Mouse (Mus musculus) heart, embryonic 15.5 days (tissue): ENCODE results near the gene Atp8b2. TPM values are rescaled to one million over a fixed set of nuclear protein-coding genes. Genes with fewer than 3 reads are reported as not detected.

Experiments used
- ATAC-seq: fragments of 200-750 bp; cut with Nextera tagmentation; replicated peaks from 2 replicates; pipeline ENCODE4 v1.8.0; 2017; ENCODE audit warnings: low read depth, moderate TSS enrichment; ENCODE audit not compliant: insufficient number of reproducible peaks, insufficient read depth, low FRiP score
- H3K27ac ChIP-seq: fragments of 300-500 bp; sonication (generic); 2 replicates; pipeline ENCODE4 v1.5.1; 2015; ENCODE audit warnings: mild to moderate bottlenecking, inconsistent platforms
- H3K27me3 ChIP-seq: fragments of 300-500 bp; sonication (generic); 2 replicates; pipeline ENCODE4 v1.6.1; 2015; ENCODE audit warnings: inconsistent platforms
- H3K36me3 ChIP-seq: fragments of 300-500 bp; sonication (generic); 2 replicates; pipeline ENCODE4 v1.6.1; 2015; ENCODE audit warnings: mild to moderate bottlenecking, inconsistent platforms
- H3K4me1 ChIP-seq: fragments of 300-500 bp; sonication (generic); replicated peaks from 2 replicates; pipeline ENCODE4 v1.6.1; 2015; ENCODE audit warnings: inconsistent platforms
- H3K4me2 ChIP-seq: fragments of 300-500 bp; sonication (generic); 2 replicates; pipeline ENCODE4 v1.6.1; 2015; ENCODE audit warnings: inconsistent platforms, mild to moderate bottlenecking, moderate library complexity
- H3K4me3 ChIP-seq: fragments of 300-500 bp; sonication (generic); 2 replicates; pipeline ENCODE4 v1.5.1; 2015; ENCODE audit warnings: mild to moderate bottlenecking, inconsistent platforms
- H3K9ac ChIP-seq: fragments of 300-500 bp; sonication (generic); 2 replicates; pipeline ENCODE4 v1.6.1; 2015; ENCODE audit warnings: mild to moderate bottlenecking, inconsistent platforms
- H3K9me3 ChIP-seq: fragments of 300-500 bp; sonication (generic); replicated peaks from 2 replicates; pipeline ENCODE4 v1.6.1; 2016; ENCODE audit warnings: inconsistent platforms
- WGBS: fragments of 180-500 bp; shearing (Covaris S2); methylation state at CpG from one replicate; pipeline ENCODE4 v1.1.7; 2015; ENCODE audit warnings: mixed read lengths; 5-methylcytosine and 5-hydroxymethylcytosine counted together
- polyA plus RNA-seq: library from polyadenylated mRNA; unstranded; fragments of >200 nt; fragmentation: Nextera tagmentation; extraction: Ambion mirVana; gene quantifications from 2 replicates; pipeline ENCODE4 v1.2.1, GENCODE M21; 2015

The Atp8b2 gene
- polyA plus RNA-seq, 1 experiment from 2014 or later, result 9.9 TPM

DNA sequence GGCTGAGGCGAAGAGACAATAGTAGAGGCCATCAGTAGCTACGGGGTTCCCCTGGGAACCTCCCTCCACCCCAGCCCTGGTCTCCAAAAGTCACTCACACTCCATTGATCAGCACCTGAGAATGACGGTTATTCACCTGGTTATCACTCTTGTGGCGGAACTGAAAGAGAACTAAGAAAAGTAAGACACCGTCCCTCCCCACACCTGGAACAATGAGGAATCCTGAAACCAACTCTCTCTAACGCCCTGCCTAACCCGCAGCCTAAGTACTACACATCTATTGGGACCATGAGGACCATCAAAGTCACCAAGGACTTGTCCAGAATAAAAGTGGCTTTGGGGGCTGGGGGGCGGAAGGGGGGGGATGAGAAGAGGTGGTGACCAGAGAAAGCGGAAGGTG is 5.4 kb downstream of the Atp8b2 start:
- Histone ChIP-seq H3K9me3 (no peaks in the 10 kb centered on the region), H3K4me1 (peaks cover 40% of the 10 kb centered on the region), H3K4me3 (no peak overlapping the region), H3K36me3 (peaks cover 49% of the 10 kb centered on the region), H3K27me3 (no peaks in the 10 kb centered on the region), H3K27ac (no peak overlapping the region), H3K4me2 (no peak overlapping the region), H3K9ac (no peak overlapping the region)
- 94% methylated on average over 9 of the region's 9 CpGs for WGBS
- ATAC-seq, result no peak

GRCm38 (mm10) chr3:89956177-89956971 is 6.9 kb downstream of the Atp8b2 start:
- H3K9ac ChIP-seq, result no peak overlapping the region
- H3K4me3 ChIP-seq, result no peak overlapping the region
- H3K27ac ChIP-seq, result no peak overlapping the region
- peaks cover 64% of the 10 kb centered on the region for H3K36me3 ChIP-seq
- 90% methylated on average over 7 of the region's 7 CpGs for WGBS
- ATAC-seq, result no peak
- H3K27me3 ChIP-seq, result no peaks in the 10 kb centered on the region
- H3K9me3 ChIP-seq, result no peaks in the 10 kb centered on the region
- H3K4me2 ChIP-seq, result no peak overlapping the region
- H3K4me1 ChIP-seq, result peaks cover 30% of the 10 kb centered on the region

GRCm38 (mm10) chr3:89953420-89953819 is 9.9 kb downstream of the Atp8b2 start:
- H3K9ac ChIP-seq, result no peak overlapping the region
- H3K27me3 ChIP-seq, result no peaks in the 10 kb centered on the region
- no peak overlapping the region for H3K4me2 ChIP-seq
- no peak overlapping the region for H3K27ac ChIP-seq
- WGBS, result 4% methylated on average over 4 of the region's 4 CpGs
- no peaks in the 10 kb centered on the region for H3K9me3 ChIP-seq
- peaks cover 87% of the 10 kb centered on the region for H3K36me3 ChIP-seq
- H3K4me1 ChIP-seq, result 0 out of 2 replicates have a peak, but pooled peaks cover 5% of the 10 kb centered on the region
- no peak; the same call in 1 of the 2 replicates for ATAC-seq
- no peak overlapping the region for H3K4me3 ChIP-seq

DNA sequence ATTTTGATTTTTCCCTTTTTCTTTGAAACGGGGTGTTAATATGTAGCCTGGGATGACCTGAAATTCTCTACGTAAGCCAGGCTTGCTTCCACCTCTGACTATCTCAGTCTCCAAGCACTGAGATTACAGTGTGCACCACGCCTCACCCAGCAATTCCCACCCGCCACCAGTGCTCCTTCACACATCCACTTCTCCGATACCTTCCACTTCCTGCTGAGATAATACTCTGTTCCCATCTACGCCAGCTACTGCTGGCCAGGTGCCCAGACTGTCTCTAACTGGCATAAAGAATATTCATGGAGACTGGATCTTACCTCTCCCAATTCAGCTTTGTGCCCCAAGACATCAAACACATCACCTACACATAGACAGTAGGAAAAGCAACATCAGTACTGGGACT is 14.7 kb downstream of the Atp8b2 start:
- Histone ChIP-seq H3K9me3 (no peaks in the 10 kb centered on the region), H3K36me3 (peaks cover 95% of the 10 kb centered on the region)
- no peak for ATAC-seq

DNA sequence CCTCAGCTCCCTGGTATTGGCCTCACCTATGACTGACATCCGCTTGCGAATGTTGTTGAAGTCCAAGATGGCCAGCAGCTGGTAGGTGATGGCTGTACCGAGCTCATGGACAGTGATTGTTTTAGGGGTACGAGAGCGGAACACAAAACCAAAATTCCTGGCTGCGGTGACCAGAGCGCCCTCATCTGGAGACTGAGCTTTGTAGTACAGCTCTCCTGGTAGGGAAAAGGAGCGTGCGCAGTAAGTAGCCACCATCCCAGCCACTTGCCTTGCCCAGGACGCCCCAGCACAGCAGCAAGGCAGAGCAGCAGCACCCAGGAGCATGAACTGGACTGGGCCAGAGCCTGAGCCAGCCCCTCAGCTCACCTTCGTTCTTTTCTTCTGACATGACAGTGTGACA is 15.3 kb downstream of the Atp8b2 start:
- no peak for ATAC-seq
- Histone ChIP-seq H3K27me3 (no peaks in the 10 kb centered on the region), H3K27ac (no peak overlapping the region), H3K4me3 (no peak overlapping the region), H3K4me2 (no peak overlapping the region), H3K9ac (no peak overlapping the region), H3K9me3 (no peaks in the 10 kb centered on the region), H3K4me1 (0 out of 2 replicates have a peak, but pooled peaks cover 3% of the 10 kb centered on the region), H3K36me3 (peaks cover 99% of the 10 kb centered on the region)
- WGBS, result 87% methylated on average over 11 of the region's 11 CpGs

More for the DNA sequence above, 14.7 kb downstream of the Atp8b2 start:
- no peak overlapping the region for H3K4me2 ChIP-seq
- H3K4me3 ChIP-seq, result no peak overlapping the region
- 44% methylated on average over 6 of the region's 6 CpGs for WGBS
- H3K4me1 ChIP-seq, result 0 out of 2 replicates have a peak, but pooled peaks cover 3% of the 10 kb centered on the region
- no peaks in the 10 kb centered on the region for H3K27me3 ChIP-seq
- H3K9ac ChIP-seq, result no peak overlapping the region
- H3K27ac ChIP-seq, result no peak overlapping the region

GRCm38 (mm10) chr3:89945026-89945425 is 18.3 kb downstream of the Atp8b2 start:
- 81% methylated on average over 8 of the region's 8 CpGs for WGBS
- Histone ChIP-seq H3K36me3 (peaks cover 95% of the 10 kb centered on the region), H3K4me1 (0 out of 2 replicates have a peak, but pooled peaks cover 3% of the 10 kb centered on the region), H3K4me3 (no peak overlapping the region), H3K9ac (no peak overlapping the region), H3K27me3 (no peaks in the 10 kb centered on the region), H3K27ac (no peak overlapping the region), H3K4me2 (no peak overlapping the region), H3K9me3 (no peaks in the 10 kb centered on the region)
- ATAC-seq, result no peak

- H3K27me3 ChIP-seq, result no peaks in the 10 kb centered on the region
- no peak overlapping the region for H3K9ac ChIP-seq
- no peak overlapping the region for H3K27ac ChIP-seq
- H3K9me3 ChIP-seq, result no peaks in the 10 kb centered on the region
- peaks cover 84% of the 10 kb centered on the region for H3K36me3 ChIP-seq
- WGBS, result 76% methylated on average over 9 of the region's 9 CpGs
- H3K4me1 ChIP-seq, result no peaks in the 10 kb centered on the region
- ATAC-seq, result no peak
- no peak overlapping the region for H3K4me3 ChIP-seq
- no peak overlapping the region for H3K4me2 ChIP-seq
Observed at GRCm38 (mm10) chr3:89942894-89943293, 20.4 kb downstream of the Atp8b2 start.

DNA sequence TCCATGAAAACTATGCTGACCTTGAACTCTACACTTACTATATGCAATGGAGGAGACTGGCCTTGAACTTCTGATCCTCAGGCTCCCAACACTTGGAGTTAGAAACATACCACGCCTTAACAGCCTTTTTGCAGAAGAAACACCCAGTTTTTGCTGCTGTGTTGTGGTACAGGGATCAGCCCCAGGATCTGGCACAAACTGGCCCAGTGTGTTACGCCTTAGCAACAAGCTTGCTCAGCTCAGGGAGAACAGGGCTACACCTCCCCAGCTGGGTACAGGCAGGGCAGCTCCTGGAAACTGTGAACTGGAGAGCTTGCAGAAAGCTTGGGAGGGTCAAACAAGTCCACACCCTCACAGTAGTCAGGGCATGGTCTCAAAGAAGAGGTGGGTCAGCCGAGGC is 26.8 kb downstream of the Atp8b2 start:
- no peak overlapping the region for H3K4me3 ChIP-seq
- peaks cover 31% of the 10 kb centered on the region for H3K36me3 ChIP-seq
- H3K27me3 ChIP-seq, result no peaks in the 10 kb centered on the region
- no peak overlapping the region for H3K27ac ChIP-seq
- ATAC-seq, result no peak
- no peak overlapping the region for H3K4me2 ChIP-seq
- no peaks in the 10 kb centered on the region for H3K9me3 ChIP-seq
- WGBS, result 89% methylated on average over 3 of the region's 3 CpGs
- H3K4me1 ChIP-seq, result no peaks in the 10 kb centered on the region
- no peak overlapping the region for H3K9ac ChIP-seq

- WGBS, result 82% methylated on average over 2 of the region's 2 CpGs
- ATAC-seq, result no peak
- no peaks in the 10 kb centered on the region for H3K4me1 ChIP-seq
Observed at GRCm38 (mm10) chr3:89932925-89933324, 30.4 kb downstream of the Atp8b2 start.

DNA sequence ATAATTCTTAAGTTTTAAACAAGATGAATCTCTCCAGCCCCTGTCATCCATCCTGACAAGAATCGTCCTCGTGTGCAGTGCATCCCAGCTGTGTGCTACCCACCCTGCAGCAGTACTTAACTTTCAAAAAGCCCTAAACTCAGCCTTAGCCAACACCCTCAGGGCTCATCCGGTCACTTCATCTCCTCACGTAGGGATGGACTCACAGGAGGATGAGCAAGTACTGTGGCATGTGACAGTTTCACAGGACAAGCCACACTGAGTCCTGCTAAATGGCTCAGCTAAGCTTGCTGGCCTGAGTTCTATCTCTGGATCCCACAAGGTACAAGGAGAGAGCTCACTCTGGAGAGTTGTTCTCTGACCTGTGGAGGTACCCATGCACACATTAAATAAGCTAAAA is 34.4 kb downstream of the Atp8b2 start:
- Histone ChIP-seq H3K4me1 (no peaks in the 10 kb centered on the region), H3K9me3 (no peaks in the 10 kb centered on the region), H3K27ac (no peak overlapping the region), H3K36me3 (no peaks in the 10 kb centered on the region), H3K4me3 (no peak overlapping the region), H3K27me3 (no peaks in the 10 kb centered on the region), H3K4me2 (no peak overlapping the region), H3K9ac (no peak overlapping the region)
- ATAC-seq, result no peak
- WGBS, result 63% methylated on average over 4 of the region's 4 CpGs

More at GRCm38 (mm10) chr3:89932925-89933324, 30.4 kb downstream of the Atp8b2 start:
- peaks cover 6% of the 10 kb centered on the region; the same call in 1 of the 2 replicates for H3K36me3 ChIP-seq
- no peaks in the 10 kb centered on the region for H3K9me3 ChIP-seq
- no peaks in the 10 kb centered on the region for H3K27me3 ChIP-seq
- no peak overlapping the region for H3K4me3 ChIP-seq
- no peak overlapping the region for H3K9ac ChIP-seq
- no peak overlapping the region for H3K27ac ChIP-seq
- H3K4me2 ChIP-seq, result no peak overlapping the region

- H3K4me2 ChIP-seq, result no peak overlapping the region
- no peak for ATAC-seq
- 100% methylated on average over 1 of the region's 1 CpGs for WGBS
Observed at GRCm38 (mm10) chr3:89926440-89926839, 36.9 kb downstream of the Atp8b2 start.

DNA sequence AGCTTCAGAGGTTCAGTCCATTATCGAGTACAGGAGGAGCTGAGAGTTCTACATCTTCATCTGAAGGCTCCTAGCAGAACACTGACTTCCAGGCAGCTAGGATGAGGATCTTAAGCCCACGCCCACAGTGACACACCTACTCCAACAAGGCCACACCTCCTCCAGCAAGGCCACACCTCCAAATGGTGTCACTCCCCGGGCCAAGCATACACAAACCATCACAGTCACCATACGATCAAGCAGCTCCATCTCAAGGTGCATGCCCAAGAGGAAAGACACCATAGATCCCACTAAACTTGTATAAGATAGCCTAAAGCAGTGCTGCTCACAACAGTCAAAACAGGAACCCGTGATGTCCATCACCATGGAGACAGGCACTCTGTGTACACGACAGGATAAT is 42.6 kb downstream of the Atp8b2 start:
- H3K27me3 ChIP-seq, result peaks cover 3% of the 10 kb centered on the region; the same call in 1 of the 2 replicates
- no peak overlapping the region for H3K4me2 ChIP-seq
- H3K9ac ChIP-seq, result no peak overlapping the region
- no peak overlapping the region for H3K27ac ChIP-seq
- no peaks in the 10 kb centered on the region for H3K4me1 ChIP-seq
- ATAC-seq, result no peak
- no peaks in the 10 kb centered on the region for H3K9me3 ChIP-seq
- no peak overlapping the region for H3K4me3 ChIP-seq
- 62% methylated on average over 6 of the region's 6 CpGs for WGBS
- H3K36me3 ChIP-seq, result no peaks in the 10 kb centered on the region

More at GRCm38 (mm10) chr3:89926440-89926839, 36.9 kb downstream of the Atp8b2 start:
- Histone ChIP-seq H3K27ac (no peak overlapping the region), H3K4me3 (no peak overlapping the region), H3K9me3 (no peaks in the 10 kb centered on the region), H3K36me3 (no peaks in the 10 kb centered on the region), H3K27me3 (no peaks in the 10 kb centered on the region), H3K4me1 (no peaks in the 10 kb centered on the region), H3K9ac (no peak overlapping the region)
